Comparison of ENCODE assay signal across 10 mouse cellular contexts in the genomic region with DNA sequence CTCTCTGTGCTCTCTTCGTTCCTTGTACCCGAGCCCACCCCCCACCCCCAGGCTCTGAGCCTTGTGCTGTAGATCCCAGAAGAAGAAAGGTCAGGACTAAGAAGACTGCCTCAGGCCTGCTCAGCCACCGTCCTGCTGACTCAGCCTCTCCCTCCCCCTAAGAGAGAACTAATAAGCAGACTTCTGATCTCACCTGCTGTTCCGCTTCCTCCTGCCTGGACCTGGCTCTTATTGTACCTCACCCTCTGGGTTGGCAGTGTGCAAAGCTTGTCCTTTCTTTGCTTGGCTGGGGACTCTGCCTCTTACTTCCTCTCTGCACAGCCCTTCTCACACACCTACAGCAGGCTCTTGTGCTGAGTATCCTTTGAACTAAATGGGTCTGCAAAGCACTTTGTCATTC.
DNase-seq lines count a peak whose midpoint lies in the region; ATAC-seq lines count a peak whose summit lies in the region.
"Had no signal": no experiment of that assay in that cellular context is flagged by ENCODE, and none has a peak within 500 bp of the region (broad histone marks: within the 10 kb centered on the region; RNA-seq: fewer than 3 reads in every experiment).

No protein-coding gene starts in this region.

- no peaks in the 10 kb centered on the region for H3K27me3 ChIP-seq in midbrain, embryonic 15.5 days (replicated peaks)
- H3K27me3 ChIP-seq in midbrain, embryonic 11.5 days (ENCODE audit: control insufficient read depth, insufficient read depth, low read length), result no peaks in the 10 kb centered on the region
- H3K27me3 ChIP-seq in liver, embryonic 13.5 days, result no peaks in the 10 kb centered on the region
- H3K27me3 ChIP-seq: limb, embryonic 15.5 days; neural tube, embryonic 12.5 days had no signal

- H3K36me3 ChIP-seq in midbrain, embryonic 15.5 days (replicated peaks), result no peaks in the 10 kb centered on the region
- H3K36me3 ChIP-seq in midbrain, embryonic 11.5 days (ENCODE audit: control insufficient read depth, insufficient read depth, low read length), result no peaks in the 10 kb centered on the region
- H3K36me3 ChIP-seq in liver, embryonic 13.5 days, result no peaks in the 10 kb centered on the region
- H3K36me3 ChIP-seq: limb, embryonic 15.5 days; neural tube, embryonic 12.5 days had no signal

- H3K4me2 ChIP-seq in midbrain, embryonic 15.5 days, result no peak overlapping the region
- H3K4me2 ChIP-seq in midbrain, embryonic 11.5 days, result no peak overlapping the region
- no peak overlapping the region for H3K4me2 ChIP-seq in liver, embryonic 13.5 days
- H3K4me2 ChIP-seq: limb, embryonic 15.5 days; neural tube, embryonic 12.5 days had no signal

- 24% methylated on average over 4 of the region's 4 CpGs for WGBS in midbrain, embryonic 15.5 days
- WGBS in midbrain, embryonic 11.5 days, result 26% methylated on average over 4 of the region's 4 CpGs
- WGBS in liver, embryonic 13.5 days (ENCODE audit: insufficient replicate concordance), result 34% methylated on average over 4 of the region's 4 CpGs

- DNase-seq in cerebellum, adult 8-10 months, result no peak
- no peak for DNase-seq in midbrain, embryonic 11.5 days (ENCODE audit: low spot score, missing footprints)
- DNase-seq in liver, embryonic 13.5 days, result no peak
- peak; percentile 85 for DNase-seq in yolk sac, embryonic 10.5 days (ENCODE audit: low spot score)
- DNase-seq in urinary bladder, postnatal 10 days (ENCODE audit: low spot score), result no peak
- no peak for DNase-seq in neural tube, embryonic 10.5 days (ENCODE audit: extremely low spot score, low spot score)

- peak; percentile 77 for ATAC-seq in cerebellum, adult (ENCODE audit: insufficient number of reproducible peaks, low FRiP score, low TSS enrichment)
- peak; percentile 71 for ATAC-seq in midbrain, embryonic 15.5 days (replicated peaks)
- ATAC-seq in midbrain, embryonic 11.5 days (ENCODE audit: low FRiP score), result no peak
- no peak for ATAC-seq in liver, embryonic 13.5 days (ENCODE audit: low read depth)

- no peaks in the 10 kb centered on the region for H3K9me3 ChIP-seq in midbrain, embryonic 15.5 days
- no peaks in the 10 kb centered on the region for H3K9me3 ChIP-seq in midbrain, embryonic 11.5 days (ENCODE audit: control insufficient read depth, low read length)
- no peaks in the 10 kb centered on the region for H3K9me3 ChIP-seq in liver, embryonic 13.5 days (replicated peaks)
- H3K9me3 ChIP-seq: limb, embryonic 15.5 days; neural tube, embryonic 12.5 days had no signal

- H3K4me1 ChIP-seq in midbrain, embryonic 15.5 days, result no peaks in the 10 kb centered on the region
- no peaks in the 10 kb centered on the region for H3K4me1 ChIP-seq in midbrain, embryonic 11.5 days (ENCODE audit: control insufficient read depth, insufficient read depth, low read length)
- H3K4me1 ChIP-seq in liver, embryonic 13.5 days (replicated peaks), result peaks cover 40% of the 10 kb centered on the region
- H3K4me1 ChIP-seq: limb, embryonic 15.5 days; neural tube, embryonic 12.5 days had no signal

- no peak overlapping the region for H3K9ac ChIP-seq in midbrain, embryonic 15.5 days
- H3K9ac ChIP-seq in midbrain, embryonic 11.5 days (ENCODE audit: low read length), result no peak overlapping the region
- H3K9ac ChIP-seq in liver, embryonic 13.5 days, result no peak overlapping the region
- H3K9ac ChIP-seq: limb, embryonic 15.5 days; neural tube, embryonic 12.5 days had no signal

- no peak overlapping the region for H3K27ac ChIP-seq in midbrain, embryonic 15.5 days
- no peak overlapping the region for H3K27ac ChIP-seq in midbrain, embryonic 11.5 days (ENCODE audit: low read depth, low read length)
- H3K27ac ChIP-seq in liver, embryonic 13.5 days, result peak overlapping the region; percentile 60
- H3K27ac ChIP-seq: limb, embryonic 15.5 days; neural tube, embryonic 12.5 days had no signal

- H3K4me3 ChIP-seq in midbrain, embryonic 15.5 days, result no peak overlapping the region
- H3K4me3 ChIP-seq in midbrain, embryonic 11.5 days (ENCODE audit: low read depth, low read length), result no peak overlapping the region
- no peak overlapping the region for H3K4me3 ChIP-seq in liver, embryonic 13.5 days (replicated peaks)
- H3K4me3 ChIP-seq: limb, embryonic 15.5 days; neural tube, embryonic 12.5 days had no signal

Comparison
In these comparisons a context has a peak if more than half of its experiments do, and no peak if none do; other contexts are left out.
1. ATAC-seq: peak in cerebellum, adult (single experiment) and midbrain, embryonic 15.5 days (single experiment); none in midbrain, embryonic 11.5 days (single experiment) and liver, embryonic 13.5 days (single experiment).